Mouse (Mus musculus): ENCODE measurements around the gene Cacna2d1.

DNA sequence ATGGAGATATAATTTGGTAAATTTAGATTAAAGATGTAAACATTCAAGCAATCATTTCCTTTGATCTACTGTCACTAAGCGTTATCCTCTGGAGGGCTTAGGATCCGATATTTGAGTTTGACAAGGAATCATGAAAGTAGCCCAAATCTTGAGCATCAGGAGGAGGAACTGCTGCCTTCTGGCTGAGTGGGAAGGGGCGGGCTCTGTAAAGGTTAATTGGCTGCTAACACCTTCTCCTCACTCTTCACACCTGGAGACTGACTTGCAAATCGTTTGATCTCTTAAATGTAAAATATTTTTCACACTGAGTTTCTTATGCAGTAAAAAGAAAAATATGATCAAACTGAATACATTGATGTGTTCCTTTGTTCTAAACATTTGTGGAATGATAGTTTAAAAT lies 255.4 kb downstream of the Cacna2d1 start:
- TF ChIP-seq CTCF (IDR thresholded peaks at IDR 0.05; ENCODE audit: borderline replicate concordance, control insufficient read depth, extremely low read depth, insufficient read depth, low read length, poor library complexity) (no peak), POLR2A (IDR thresholded peaks at IDR 0.05; ENCODE audit: control insufficient read depth, extremely low read depth, insufficient read depth, low read length, poor library complexity) (no peak)

Measured in thymus, adult 2 months (tissue).